Mouse (Mus musculus) heart, embryonic 16.5 days (tissue): Measurements from ENCODE around the gene Yif1b. TPM values are rescaled to one million over a fixed set of nuclear protein-coding genes. Genes with fewer than 3 reads are reported as not detected.

Experiments used
- ATAC-seq: fragments of 200-750 bp; cut with Nextera tagmentation; replicated peaks from 2 replicates; pipeline ENCODE4 v1.8.0; 2017; ENCODE audit warnings: moderate number of reproducible peaks; ENCODE audit not compliant: insufficient read depth, low FRiP score; ENCODE audit errors: extremely low read depth
- H3K27ac ChIP-seq: fragments of 300-500 bp; sonication (generic); 2 replicates; pipeline ENCODE4 v1.5.1; 2014; ENCODE audit warnings: mild to moderate bottlenecking, low read length, control low read depth, moderate library complexity
- H3K27me3 ChIP-seq: fragments of 300-500 bp; sonication (generic); 2 replicates; pipeline ENCODE4 v1.6.1; 2014; ENCODE audit warnings: low read length, mixed read lengths; ENCODE audit not compliant: control insufficient read depth, insufficient read depth
- H3K36me3 ChIP-seq: fragments of 300-500 bp; sonication (generic); 2 replicates; pipeline ENCODE4 v1.6.1; 2014; ENCODE audit not compliant: control insufficient read depth, insufficient read depth
- H3K4me1 ChIP-seq: fragments of 300-500 bp; sonication (generic); 2 replicates; pipeline ENCODE4 v1.6.1; 2014; ENCODE audit warnings: low read length, mixed read lengths; ENCODE audit not compliant: control insufficient read depth, insufficient read depth
- H3K4me2 ChIP-seq: fragments of 300-500 bp; sonication (generic); 2 replicates; pipeline ENCODE4 v1.6.1; 2014; ENCODE audit warnings: low read depth, mild to moderate bottlenecking, control low read depth, low read length
- H3K4me3 ChIP-seq: fragments of 300-500 bp; sonication (generic); 2 replicates; pipeline ENCODE4 v1.5.1; 2014; ENCODE audit warnings: mild to moderate bottlenecking, control low read depth, low read length
- H3K9ac ChIP-seq: fragments of 300-500 bp; sonication (generic); 2 replicates; pipeline ENCODE4 v1.6.1; 2014; ENCODE audit warnings: low read length, control low read depth
- H3K9me3 ChIP-seq: fragments of 300-500 bp; sonication (generic); replicated peaks from 2 replicates; pipeline ENCODE4 v1.6.1; 2016; ENCODE audit warnings: low read length; ENCODE audit not compliant: control insufficient read depth
- WGBS: fragments of 180-500 bp; shearing (Covaris S2); extraction: QIAGEN DNeasy Blood & Tissue Kit; methylation state at CpG from one replicate; pipeline ENCODE4 v1.1.7; 2014; 5-methylcytosine and 5-hydroxymethylcytosine counted together
- polyA plus RNA-seq: library from polyadenylated mRNA; unstranded; fragments of >200 nt; fragmentation: Nextera tagmentation; extraction: Ambion mirVana; gene quantifications from 2 replicates; pipeline ENCODE4 v1.2.1, GENCODE M21; 2015

Yif1b gene
- polyA plus RNA-seq, 1 experiment from 2014 or later = 116 TPM

- Histone ChIP-seq H3K4me2 (no peak overlapping the region), H3K4me1 (peaks cover 29% of the 10 kb centered on the region), H3K27me3 (no peaks in the 10 kb centered on the region), H3K9ac (no peak overlapping the region), H3K9me3 (no peaks in the 10 kb centered on the region), H3K4me3 (no peak overlapping the region), H3K36me3 (no peaks in the 10 kb centered on the region), H3K27ac (no peak overlapping the region)
- no peak for ATAC-seq
- 81% methylated on average over 4 of the region's 4 CpGs for WGBS
These were observed 32.3 kb downstream of the Yif1b start for GRCm38 (mm10) chr7:29270445-29270844.

DNA sequence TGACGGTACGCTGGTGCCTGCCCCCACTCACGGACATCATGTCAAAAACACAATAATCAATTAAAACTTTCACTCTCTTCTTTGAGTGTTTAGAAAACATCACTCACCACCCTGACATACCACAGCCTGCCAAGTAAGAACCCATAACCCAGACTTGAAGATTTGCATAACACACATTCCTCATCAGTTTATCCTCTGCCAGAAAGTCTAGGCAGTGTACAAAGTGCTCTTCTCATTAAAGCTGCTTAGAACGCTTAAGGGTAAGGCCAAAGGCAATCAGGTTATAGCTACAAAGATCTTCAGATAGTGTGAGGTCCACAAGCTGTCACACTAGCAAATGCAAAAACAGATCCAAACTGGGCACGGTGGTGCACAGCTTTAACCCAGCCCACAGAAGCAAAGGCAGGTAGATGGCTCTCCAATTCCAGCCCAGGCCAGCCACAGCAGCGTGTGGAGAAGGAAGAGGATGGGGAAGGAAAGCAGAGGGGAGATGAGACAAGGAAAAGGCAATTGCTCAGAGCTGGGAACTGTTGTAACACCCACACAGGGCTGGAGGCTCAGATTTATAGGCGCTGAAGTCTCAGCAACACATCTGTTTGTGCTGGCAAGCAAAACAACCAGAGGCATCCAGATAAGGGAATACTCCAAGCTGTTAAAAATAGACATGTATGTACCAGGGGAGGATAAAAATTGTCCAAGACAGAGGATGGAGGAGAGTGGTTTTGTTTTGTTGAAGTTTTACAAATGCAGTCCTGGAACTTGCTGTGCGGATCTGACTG, 33.7 kb downstream of the Yif1b start:
- peak overlapping the region; percentile 14; the same call in 1 of the 2 replicates for H3K4me3 ChIP-seq
- H3K9me3 ChIP-seq = no peaks in the 10 kb centered on the region
- no peaks in the 10 kb centered on the region for H3K27me3 ChIP-seq
- peaks cover 29% of the 10 kb centered on the region for H3K4me1 ChIP-seq
- H3K4me2 ChIP-seq = peak overlapping the region; percentile 56
- peak overlapping the region; percentile 65 for H3K9ac ChIP-seq
- peak overlapping the region; percentile 96 for H3K27ac ChIP-seq
- no peaks in the 10 kb centered on the region for H3K36me3 ChIP-seq
- peak; percentile 77 for ATAC-seq
- WGBS = 36% methylated on average over 8 of the region's 8 CpGs

GRCm38 (mm10) chr7:29276715-29277114, 38.6 kb downstream of the Yif1b start:
- no peak overlapping the region for H3K4me2 ChIP-seq
- 51% methylated on average over 5 of the region's 5 CpGs for WGBS
- H3K27me3 ChIP-seq = no peaks in the 10 kb centered on the region
- H3K4me1 ChIP-seq = peaks cover 20% of the 10 kb centered on the region
- no peaks in the 10 kb centered on the region for H3K36me3 ChIP-seq
- H3K9me3 ChIP-seq = no peaks in the 10 kb centered on the region
- no peak for ATAC-seq
- H3K27ac ChIP-seq = peak overlapping the region; percentile 47; the same call in 1 of the 2 replicates
- no peak overlapping the region for H3K4me3 ChIP-seq
- H3K9ac ChIP-seq = no peak overlapping the region

DNA sequence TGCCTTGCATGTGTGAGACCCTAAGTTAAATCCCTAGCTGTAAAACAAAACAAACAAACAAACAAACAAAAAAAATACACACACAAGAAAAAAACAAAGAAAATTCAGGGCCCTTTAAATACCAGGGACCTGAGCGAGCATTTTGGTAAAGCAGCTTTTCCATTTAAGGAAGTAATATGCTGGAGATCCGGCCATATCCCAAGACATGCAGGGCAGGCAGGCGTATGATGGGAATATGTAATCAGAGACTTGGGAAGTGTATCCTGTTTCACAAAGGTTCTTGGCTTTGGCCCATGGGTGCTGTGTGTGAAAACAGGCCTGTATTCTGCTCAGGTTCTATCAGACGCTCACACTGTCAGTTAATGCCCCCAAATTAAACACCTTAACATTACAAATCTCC, 39.4 kb downstream of the Yif1b start:
- Histone ChIP-seq H3K27me3 (no peaks in the 10 kb centered on the region), H3K27ac (no peak overlapping the region), H3K4me3 (no peak overlapping the region), H3K9ac (no peak overlapping the region), H3K4me2 (no peak overlapping the region), H3K36me3 (no peaks in the 10 kb centered on the region), H3K9me3 (no peaks in the 10 kb centered on the region), H3K4me1 (peaks cover 16% of the 10 kb centered on the region)
- 75% methylated on average over 4 of the region's 4 CpGs for WGBS
- no peak for ATAC-seq

DNA sequence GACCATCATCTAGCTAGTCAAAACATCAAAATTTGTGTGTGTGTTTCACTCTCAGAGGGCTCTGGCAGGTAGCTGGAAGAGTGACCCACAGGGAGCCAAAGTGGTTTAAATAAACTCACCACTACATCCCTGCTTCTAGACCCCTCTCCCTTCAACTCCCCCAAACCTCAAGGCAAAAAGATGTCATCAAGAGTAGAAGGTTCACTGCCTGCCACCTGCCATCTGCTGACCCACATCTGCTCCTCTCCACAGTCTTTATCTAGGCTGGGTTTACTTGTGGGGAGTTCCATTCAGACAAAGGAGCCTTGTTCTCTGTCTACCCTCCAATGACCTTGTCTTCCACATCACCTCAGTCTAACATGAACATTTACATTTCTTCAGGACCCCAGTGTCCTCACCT, 41.1 kb downstream of the Yif1b start:
- Histone ChIP-seq H3K9ac (no peak overlapping the region), H3K27ac (peak overlapping the region; percentile 7; the same call in 1 of the 2 replicates), H3K27me3 (no peaks in the 10 kb centered on the region), H3K9me3 (no peaks in the 10 kb centered on the region), H3K36me3 (no peaks in the 10 kb centered on the region), H3K4me3 (no peak overlapping the region), H3K4me2 (no peak overlapping the region), H3K4me1 (peaks cover 11% of the 10 kb centered on the region)
- no peak for ATAC-seq

DNA sequence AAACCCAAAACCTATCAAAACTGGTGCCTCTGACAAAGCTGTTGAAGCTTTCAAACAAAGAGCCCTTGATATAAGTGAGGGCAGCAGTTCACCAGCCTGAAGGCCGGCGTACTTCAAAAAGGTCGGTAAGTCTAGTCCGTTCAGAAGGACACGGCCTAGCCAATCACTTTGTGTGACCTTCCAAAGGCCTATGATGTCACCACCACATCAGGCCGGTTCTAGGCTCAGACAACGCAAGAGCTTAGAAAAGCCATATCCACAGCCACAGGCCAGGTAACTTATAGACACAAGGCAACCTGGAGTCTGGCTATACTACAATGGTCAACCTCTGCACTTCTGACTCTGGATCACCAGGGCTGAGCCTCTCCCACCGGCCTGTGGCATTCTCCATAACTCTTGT, 41.8 kb downstream of the Yif1b start:
- no peaks in the 10 kb centered on the region for H3K36me3 ChIP-seq
- H3K9ac ChIP-seq = no peak overlapping the region
- peak overlapping the region; percentile 15; the same call in 1 of the 2 replicates for H3K27ac ChIP-seq
- ATAC-seq = no peak
- peak overlapping the region; percentile 92 for H3K4me2 ChIP-seq
- H3K4me1 ChIP-seq = peaks cover 11% of the 10 kb centered on the region
- H3K9me3 ChIP-seq = no peaks in the 10 kb centered on the region
- 30% methylated on average over 8 of the region's 8 CpGs for WGBS
- no peaks in the 10 kb centered on the region for H3K27me3 ChIP-seq
- peak overlapping the region; percentile 74; the same call in 1 of the 2 replicates for H3K4me3 ChIP-seq

DNA sequence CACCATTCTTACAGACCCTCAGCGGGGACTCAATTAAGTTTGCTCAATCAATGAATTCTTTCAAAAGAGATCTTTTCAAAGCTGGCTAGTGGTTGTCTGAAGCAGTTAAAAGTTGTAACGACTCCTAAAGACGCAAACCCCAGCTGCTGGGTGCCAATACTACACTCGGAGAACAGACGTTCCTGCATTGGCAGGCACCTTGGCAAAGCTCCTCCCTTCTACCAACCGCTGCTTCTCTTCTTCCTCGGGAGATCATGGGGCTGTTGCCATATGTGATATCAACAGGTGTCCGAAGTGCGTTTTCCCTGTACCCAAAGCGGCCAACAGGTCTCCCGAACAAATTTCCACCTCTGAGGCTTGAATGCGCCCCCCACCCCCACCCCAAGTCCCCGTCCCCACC, 42.7 kb downstream of the Yif1b start:
- H3K4me1 ChIP-seq = peaks cover 11% of the 10 kb centered on the region
- H3K4me2 ChIP-seq = peak overlapping the region; percentile 92
- peak overlapping the region; percentile 71 for H3K27ac ChIP-seq
- H3K36me3 ChIP-seq = no peaks in the 10 kb centered on the region
- H3K9me3 ChIP-seq = no peaks in the 10 kb centered on the region
- no peak; the same call in 1 of the 2 replicates for ATAC-seq
- peak overlapping the region; percentile 85 for H3K9ac ChIP-seq
- H3K27me3 ChIP-seq = no peaks in the 10 kb centered on the region
- 12% methylated on average over 13 of the region's 13 CpGs for WGBS
- peak overlapping the region; percentile 74 for H3K4me3 ChIP-seq

GRCm38 (mm10) chr7:29281201-29282073, 43.3 kb downstream of the Yif1b start, which contains the start of gene Spint2:
TSS of gene Spint2 (minus strand) at chr7:29281912.
- H3K4me3 ChIP-seq = peak within 1 kb of the TSS; percentile 74
- whole genome bisulfite sequencing = 1% methylated on average over 80 of the region's 80 CpGs
- H3K4me1 ChIP-seq = peaks cover 11% of the 10 kb centered on the region
- peak within 1 kb of the TSS; percentile 92 for H3K4me2 ChIP-seq
- peak within 1 kb of the TSS; percentile 85 for H3K9ac ChIP-seq
- peak; percentile 47 for ATAC-seq
- no peaks in the 10 kb centered on the region for H3K9me3 ChIP-seq
- H3K27me3 ChIP-seq = no peaks in the 10 kb centered on the region
- H3K27ac ChIP-seq = peak within 1 kb of the TSS; percentile 71
- no peaks in the 10 kb centered on the region for H3K36me3 ChIP-seq
